Mouse (Mus musculus): ENCODE measurements around the gene Ank2.

GRCm38 (mm10) chr3:127023992-127024391, 475.2 kb downstream of the Ank2 start:
- TF ChIP-seq CTCF (IDR thresholded peaks at IDR 0.05; ENCODE audit: extremely low read depth, insufficient read depth, low read length), result no peak
- TF ChIP-seq POLR2A (IDR thresholded peaks at IDR 0.05; ENCODE audit: extremely low read depth, insufficient read depth, low read length), result no peak

All from cortical plate, adult 2 months (tissue).